Mouse (Mus musculus) granulocyte monocyte progenitor cell, adult 5-6 weeks (primary cell): Measurements from ENCODE around the gene Ubtf. TPM values are rescaled to one million over a fixed set of nuclear protein-coding genes. Genes with fewer than 3 reads are reported as not detected.

Experiments
- ATAC-seq: replicated peaks from 2 replicates; pipeline ENCODE4 v1.8.0; 2016; ENCODE audit warnings: mild to moderate bottlenecking, moderate TSS enrichment, inconsistent platforms; ENCODE audit not compliant: poor library complexity, severe bottlenecking
- total RNA-seq, 2 experiments: library from RNA; stranded (forward) in 1 of 2; stranded (reverse) in 1 of 2; fragments of 200-712, 200-1000 nt in 1 of 2; fragments of >200 nt in 1 of 2; fragmentation: Nextera tagmentation in 1 of 2; gene quantifications; 2 replicates each; pipeline ENCODE4 v1.2.3; 2014 to 2017

The Ubtf gene
- total RNA-seq, 2 experiments from 2014 or later: 56.3 to 164 TPM

- ATAC-seq: peak; percentile 23; the same call in 1 of the 2 replicates
Observed at GRCm38 (mm10) chr11:102319941-102320685, 571 bp upstream of the Ubtf start.

DNA sequence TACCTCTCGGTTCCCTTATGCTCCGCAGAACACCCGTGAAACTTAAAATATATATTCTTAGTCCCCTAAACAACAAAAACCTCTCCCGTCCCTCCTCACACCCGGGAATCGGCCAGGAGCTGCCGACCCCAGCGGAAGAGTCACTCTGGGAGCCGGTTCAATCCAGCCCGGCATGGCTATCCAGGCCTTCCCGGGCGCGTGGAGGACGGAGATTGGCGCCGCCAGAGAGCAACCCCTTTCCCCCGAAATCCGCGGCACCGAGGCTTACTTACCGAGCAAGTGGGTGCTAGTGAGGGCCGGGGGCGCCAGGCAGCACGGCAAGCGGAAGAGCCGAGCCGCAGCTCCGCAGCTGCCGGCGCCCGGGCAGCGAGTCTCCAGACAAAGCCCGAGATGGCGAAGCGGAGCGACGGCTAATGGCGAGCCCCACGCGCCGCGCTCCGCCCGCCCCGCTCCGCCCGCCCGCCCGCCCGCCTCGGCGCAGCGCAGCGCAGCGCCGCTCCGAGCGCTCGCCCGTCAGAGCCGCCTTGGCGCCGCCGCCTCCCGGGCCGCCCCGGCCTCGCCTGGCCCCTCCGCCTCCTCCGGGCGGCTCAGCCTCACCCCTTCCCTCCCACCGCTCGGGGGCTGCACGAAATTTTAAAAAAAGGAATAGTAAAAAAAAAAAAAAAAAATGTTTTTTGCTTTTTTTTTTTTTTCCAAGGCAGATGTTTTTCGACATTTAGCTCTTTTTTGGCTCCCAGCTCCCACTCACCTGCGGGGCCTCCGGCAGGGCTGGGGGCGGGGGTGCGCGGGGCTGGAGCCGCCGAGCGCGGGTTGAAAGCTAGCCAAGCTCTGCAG lies 749 bp downstream of the Ubtf start:
- no peak for ATAC-seq

DNA sequence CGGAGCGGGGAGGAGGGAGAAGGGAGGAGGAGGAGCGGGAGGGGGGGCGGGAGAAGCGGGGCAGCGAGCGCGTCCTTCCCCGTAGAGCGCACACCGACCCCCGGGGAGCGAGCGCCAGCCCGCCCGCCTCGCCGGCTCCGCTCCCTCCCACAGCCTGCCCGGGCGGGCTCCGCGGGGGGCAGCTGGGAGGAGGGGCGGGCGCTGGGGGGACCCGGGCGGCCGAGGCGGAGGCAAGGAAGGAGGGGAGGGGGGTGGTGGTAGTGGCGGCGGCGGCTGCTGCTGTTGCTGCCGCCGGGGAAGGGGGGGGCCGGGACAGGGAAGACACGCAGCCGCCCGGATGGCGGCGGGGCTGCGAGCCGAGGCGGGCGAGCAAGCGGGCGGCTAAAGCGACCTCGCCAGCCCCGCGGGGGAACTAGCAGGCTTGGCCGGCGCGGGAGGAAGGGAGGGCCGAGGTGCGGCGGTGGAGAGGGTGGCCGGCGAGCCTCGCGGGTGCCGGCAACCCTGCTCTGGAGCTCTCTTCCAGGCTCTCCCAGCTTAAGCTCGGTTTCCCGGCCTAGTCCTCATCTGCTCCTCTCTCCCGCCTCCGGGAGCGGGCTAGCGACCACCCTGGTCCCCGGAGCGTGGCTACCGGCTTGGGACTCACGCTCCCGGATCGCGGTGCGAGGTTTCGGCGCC lies 1.5 kb downstream of the Ubtf start:
- 0 out of 2 replicates have a peak, but pooled peaks have one; percentile 3 for ATAC-seq

DNA sequence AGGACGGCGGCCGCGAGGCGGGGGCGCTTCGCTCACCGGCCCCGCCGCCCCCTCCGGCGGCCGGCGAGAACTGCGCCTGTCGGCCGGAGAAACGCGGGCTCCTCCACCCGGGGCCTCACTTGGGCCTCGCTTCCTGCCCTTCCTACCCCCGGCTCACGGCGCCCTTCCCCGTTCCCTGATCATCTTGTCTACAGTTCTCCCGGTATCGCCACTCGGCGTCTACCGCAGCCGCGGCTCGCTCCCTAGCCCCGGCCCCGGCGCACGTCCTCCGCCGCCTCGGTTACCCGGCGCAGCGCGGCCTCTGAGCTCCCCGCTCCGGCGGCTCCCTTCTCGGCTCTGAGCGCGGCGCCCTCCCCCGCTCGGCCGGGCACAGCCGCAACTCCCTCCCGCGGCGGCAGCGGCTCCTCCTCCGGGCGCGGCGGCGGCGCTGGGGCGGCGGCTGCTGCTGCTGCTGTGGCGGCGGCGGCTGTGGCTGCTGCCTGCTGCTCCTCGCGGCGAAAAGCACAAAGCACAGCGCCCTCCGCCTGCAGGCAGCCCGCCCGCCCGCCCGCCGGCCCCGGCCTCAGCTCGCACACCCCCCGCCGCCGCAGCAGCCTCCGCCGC lies 2.1 kb downstream of the Ubtf start:
- ATAC-seq: peak; percentile 9; the same call in 1 of the 2 replicates

DNA sequence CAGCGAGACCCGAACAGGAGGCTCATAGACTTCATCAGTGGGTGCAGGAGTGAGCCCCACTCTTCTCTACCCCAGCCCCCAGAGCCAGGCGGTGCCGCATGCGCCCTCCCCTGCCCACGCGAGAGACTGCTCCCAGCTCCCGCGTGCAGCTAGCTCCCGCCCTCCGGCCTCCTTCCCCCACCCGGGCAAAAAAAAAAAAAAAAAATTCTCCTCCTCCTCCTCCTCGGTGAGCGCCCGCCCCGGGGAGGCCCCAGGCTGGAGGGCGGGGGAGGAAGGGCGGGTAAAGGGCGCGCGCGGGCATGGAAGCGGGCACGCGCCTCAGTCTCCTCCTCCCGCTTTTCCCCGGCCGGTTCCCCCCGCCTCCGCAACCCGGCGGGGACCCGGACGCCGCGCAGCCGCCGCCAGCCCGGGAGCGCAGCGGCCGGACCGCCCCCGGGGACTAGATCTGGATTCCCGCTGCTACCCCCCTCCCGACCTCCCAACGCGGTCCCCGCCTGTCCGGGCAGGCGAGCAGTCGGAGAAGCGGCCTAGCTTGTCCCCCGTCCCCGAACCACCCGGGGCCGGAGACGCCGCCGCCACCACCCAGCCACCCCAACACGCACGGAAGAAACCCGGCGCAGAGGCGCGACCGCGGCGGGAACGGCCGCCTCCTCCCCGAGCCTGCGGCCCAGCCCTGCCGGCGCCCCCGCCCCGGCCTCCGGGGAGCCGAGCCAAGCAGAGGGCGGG lies 2.8 kb downstream of the Ubtf start:
- peak; percentile 63 for ATAC-seq

DNA sequence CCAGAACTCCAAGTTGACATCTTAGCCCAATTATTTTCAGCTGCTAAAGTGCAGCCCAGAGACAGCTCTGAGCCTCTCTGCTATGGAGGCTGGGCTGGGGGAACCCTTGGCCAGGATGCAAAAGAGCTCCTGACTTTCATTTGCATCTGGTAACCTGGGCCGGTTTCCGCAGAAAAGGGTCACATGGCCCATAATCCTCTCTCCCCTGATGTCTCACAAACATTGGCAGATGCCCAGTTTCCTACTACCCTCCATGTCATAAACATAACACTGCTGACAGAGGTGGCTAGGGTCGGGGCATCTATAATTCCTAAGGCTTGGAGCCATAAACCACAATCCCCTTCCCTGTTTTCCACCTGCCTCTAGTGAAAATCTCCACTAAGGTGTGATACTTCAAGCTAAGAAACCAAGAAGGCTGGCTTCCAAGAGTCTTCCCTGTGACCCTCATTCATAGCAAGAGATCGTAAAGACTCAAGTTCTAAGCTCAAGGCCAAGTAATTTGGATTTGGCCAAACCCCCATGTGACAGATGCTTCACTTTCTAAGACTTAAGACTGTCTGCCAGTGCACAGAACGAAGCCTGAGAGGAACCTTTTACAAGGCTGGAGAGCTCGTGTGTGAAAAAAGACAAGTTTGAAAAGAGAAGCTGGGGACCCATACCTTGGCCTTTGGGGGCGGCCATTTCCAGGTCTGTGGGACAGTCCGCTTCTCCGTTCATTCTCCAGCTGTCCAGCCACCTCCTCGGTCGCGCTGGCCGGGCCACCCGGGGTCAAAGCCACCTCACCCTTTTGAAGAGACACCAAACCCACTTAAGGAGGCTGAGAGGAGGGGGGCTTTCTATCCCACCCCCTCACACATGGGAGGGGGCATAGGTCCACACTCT lies 3.6 kb downstream of the Ubtf start:
- no peak for ATAC-seq

DNA sequence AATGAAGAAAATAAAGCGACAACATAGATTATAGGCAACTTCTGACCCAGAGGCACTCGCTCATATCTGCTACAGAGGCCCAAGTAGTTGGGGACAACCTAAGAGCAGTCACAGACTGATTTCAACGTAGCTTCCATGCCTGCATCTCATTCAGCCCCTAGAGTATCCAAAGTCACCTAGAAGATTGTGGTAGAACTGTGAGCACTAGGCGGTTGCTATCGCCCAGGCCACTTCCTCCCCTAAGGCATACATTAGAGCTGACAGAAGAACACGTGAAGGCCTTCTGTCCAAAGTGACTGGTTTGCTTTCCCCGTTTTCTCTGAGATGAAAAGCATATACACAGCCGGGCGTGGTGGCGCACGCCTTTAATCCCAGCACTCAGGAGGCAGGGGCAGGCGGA lies 5.2 kb downstream of the Ubtf start:
- no peak for ATAC-seq

DNA sequence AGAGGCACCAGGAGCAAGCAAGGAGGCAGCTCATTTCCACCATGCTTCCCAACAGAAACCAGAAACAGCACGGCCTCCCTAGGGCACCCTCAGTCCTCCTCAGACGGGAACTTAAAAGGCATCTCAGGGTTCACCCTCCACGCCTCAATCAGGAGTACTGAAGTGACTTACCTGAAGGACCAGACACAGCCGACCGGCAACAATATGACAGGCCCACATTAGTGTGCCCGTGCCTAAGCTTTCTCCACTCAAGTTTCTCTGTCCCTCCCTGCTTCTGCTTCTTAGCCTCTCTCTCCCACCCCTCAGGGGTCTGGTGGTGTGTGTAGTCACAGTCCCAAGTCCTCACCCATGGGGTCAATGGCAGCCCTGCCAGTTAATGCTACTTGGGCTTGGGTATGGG lies 7.0 kb downstream of the Ubtf start:
- ATAC-seq: no peak

GRCm38 (mm10) chr11:102311966-102312365 lies 7.6 kb downstream of the Ubtf start:
- ATAC-seq: no peak

DNA sequence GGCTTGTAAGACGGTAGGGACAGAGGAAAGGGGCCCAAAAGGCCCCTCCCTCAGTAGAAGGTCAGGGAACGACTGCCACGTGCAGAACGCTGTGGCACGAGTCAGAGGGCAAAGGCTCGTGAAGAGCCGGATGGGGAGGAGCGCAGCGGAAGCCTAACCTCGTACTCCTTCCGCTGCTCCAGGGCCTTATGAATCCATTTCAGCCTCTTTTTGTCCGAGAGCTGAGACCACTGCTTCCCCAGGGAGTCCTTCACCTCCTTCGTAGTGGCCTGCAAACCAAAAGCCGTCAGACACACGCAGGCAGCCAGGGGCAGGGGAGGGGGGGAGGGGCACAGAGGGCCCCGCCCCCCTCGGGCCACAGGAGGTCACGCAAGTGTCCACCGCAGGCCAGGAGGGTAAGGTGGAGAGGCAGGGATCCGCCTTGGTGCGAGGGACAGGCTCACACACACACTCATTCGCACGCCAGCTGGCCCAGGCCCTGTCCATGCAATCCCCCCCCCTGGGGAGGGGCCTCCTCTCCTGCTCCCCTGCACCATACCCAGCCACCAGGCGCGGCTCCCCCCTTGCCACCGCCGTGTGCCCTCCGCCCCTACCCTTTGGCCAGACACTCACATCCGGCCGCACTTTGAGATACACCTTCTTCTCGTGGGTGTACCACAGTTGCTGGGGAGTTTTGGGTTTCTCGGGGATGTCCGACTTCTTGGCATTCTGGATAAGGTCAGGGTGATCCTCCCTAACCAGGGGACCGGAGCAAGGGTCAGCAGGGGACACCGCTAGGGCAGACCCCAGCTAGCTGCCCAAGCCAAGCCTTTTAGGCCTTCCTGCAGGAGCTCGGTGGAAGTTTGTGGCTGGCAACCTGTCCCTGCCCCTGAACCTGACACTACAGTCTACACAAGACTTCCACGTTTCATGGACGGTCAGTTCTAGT lies 8.5 kb downstream of the Ubtf start:
- ATAC-seq: no peak

GRCm38 (mm10) chr11:102309821-102310617 lies 9.5 kb downstream of the Ubtf start:
- no peak for ATAC-seq

DNA sequence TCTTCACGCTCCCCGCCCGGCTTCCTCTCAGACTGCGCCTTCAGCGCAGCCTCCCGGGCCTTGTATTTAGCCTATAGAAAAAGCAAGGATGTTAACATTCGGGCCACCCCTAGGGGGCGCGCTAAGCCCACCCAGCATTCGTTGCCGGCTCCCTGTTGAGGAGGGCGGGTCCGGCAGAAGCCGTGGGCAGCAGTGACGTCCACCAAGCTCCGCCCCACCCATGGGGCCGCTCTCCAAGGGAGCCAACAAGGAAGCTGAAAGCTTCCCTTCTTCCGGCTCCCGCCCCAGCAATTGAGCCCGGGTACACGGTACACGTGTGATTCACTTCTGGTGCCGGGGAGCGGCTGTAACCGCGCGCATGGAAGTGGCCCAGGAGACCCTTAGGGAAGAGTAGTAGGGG lies 10.6 kb downstream of the Ubtf start:
- ATAC-seq: peak; percentile 96

GRCm38 (mm10) chr11:102308104-102308503 lies 11.4 kb downstream of the Ubtf start:
- no peak for ATAC-seq

GRCm38 (mm10) chr11:102305359-102305758 lies 14.2 kb downstream of the Ubtf start:
- no peak for ATAC-seq

- no peak for ATAC-seq
Observed at GRCm38 (mm10) chr11:102304141-102304540, 15.4 kb downstream of the Ubtf start.

GRCm38 (mm10) chr11:102299839-102300238 lies 19.7 kb downstream of the Ubtf start:
- ATAC-seq: no peak
